Mouse (Mus musculus) embryonic fibroblast, embryonic 13.5 days (primary cell): ENCODE data around the gene Bean1.

Experiments used
- CTCF ChIP-seq: IDR thresholded peaks from 2 replicates; pipeline ENCODE4 v1.5.1; 2011; ENCODE audit warnings: mild to moderate bottlenecking, control low read depth, low read length, moderate library complexity, borderline replicate concordance; ENCODE audit not compliant: insufficient read depth
- POLR2A ChIP-seq: IDR thresholded peaks from 2 replicates; pipeline ENCODE4 v1.6.1; 2011; ENCODE audit warnings: low read depth, mild to moderate bottlenecking, control low read depth, low read length, moderate library complexity

- TF ChIP-seq CTCF: no peak
- no peak for TF ChIP-seq POLR2A
Measured at GRCm38 (mm10) chr8:104251461-104251860, 81.2 kb downstream of the Bean1 start.
